Mouse (Mus musculus): Measurements from ENCODE around the gene Pja2.
"Not testable (repeated sequence)": the region's sequence is repeated elsewhere in the genome, so short reads cannot be mapped to it uniquely, and the experiment has no call there.

The Pja2 gene

DNA sequence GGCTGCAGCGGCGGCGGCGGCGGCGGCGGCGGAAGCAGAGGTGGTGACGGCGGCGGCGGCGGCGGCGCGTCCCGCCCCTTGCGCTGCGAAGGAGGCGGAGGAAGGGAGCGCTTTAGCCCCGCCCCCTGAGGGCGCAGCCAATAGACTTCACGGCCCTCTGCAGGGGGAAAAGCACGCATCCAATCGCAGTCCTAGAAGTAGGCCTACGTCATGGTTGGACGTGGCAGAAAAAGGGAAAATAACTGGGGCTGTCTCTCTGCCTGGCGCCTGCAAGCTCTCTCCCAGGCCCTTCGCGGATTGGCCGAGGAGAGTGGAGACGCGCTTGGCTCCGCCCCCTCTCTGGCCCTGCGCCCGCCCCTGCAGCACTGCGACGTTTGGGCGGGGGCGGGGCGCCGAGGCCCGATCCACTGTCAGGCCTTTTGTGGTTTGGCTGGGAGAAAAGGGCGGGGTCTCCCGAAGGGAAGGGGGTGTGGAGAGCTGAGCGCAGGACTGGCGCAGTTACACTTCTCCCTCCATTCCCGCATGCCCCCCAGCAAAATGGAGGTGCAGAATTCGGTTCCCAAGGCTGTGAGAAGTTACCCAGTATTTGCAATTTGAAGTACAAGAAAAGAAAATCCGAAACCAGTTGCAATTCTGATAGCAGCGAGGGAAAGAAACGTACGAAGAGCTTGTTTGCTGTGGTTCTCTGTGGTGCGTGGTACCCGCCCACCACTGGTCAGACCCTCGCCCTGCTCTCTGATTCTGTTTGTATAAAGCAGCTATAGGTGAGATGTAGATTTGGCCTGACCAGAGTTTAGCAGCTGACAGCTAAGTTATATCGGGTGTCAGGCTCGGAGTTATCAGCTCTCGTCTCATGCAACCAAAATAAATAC is at the start of gene Pja2:
Gene Pja2, minus strand, starts transcription at position 19 of the 872 bp plus-strand sequence.
- DNase-seq (ENCODE audit: extremely low read depth, low read depth, low spot score) = peak; percentile 96

DNA sequence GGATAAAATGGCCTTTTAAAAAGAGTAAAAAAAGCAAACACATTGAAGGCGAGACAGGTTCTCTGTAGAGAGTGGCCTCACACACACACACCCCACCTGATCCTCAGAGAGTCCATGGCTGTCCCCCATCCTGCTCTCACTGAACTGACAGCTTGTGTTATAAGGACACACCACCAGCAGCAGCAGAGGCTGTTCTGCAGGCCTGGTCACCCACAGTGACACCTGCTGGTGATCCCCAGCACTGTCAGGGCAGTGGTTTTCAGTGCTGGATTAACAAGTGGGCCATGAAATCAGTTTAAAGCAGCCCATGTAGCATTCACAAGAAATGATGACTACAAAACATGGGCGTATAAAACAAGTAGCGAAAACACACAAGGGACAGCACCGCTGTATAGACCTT is 43.6 kb upstream of the Pja2 start:
- DNase-seq (ENCODE audit: extremely low read depth, low read depth, low spot score) = no peak

DNA sequence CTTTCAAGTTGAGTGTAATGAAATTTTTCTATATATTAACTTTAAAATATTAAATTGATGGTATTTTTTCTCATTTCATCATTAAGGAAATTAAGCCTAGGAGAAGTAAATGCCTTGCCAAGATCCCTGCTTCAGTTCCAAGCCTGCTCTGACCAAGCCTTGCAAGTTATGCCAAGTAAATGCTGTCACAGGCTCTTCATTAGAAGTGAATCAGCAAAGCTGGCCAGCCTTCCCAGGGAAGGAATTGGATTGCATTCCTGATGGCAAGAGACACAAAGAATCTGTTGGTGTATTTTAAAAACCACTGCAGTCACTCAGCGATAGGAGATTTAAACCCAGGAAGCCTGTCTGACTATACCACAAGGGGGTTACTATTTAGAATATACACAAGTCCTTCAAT is 32.0 kb upstream of the Pja2 start:
- DNase-seq (ENCODE audit: extremely low read depth, low read depth, low spot score) = peak; percentile 50

DNA sequence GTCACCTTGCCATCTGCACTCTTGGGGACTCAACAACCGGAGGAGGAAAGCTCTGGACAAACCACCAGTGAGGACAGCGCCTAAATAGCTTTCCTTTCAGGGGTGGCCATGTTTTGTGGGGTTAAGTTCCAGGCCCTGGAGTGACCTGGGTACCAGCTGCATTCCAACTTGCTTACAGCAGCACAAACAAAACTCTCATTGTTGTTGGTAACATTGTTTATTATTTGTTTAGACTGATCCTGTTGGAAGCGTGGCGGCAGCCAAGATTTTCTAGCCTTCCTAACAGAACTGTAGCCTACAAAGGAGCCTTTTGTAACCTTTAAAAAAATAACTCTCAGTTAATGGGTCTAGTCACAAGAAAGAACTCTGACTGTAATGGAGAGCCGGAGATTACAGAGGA is 30.9 kb upstream of the Pja2 start:
- no peak for DNase-seq (ENCODE audit: extremely low read depth, low read depth, low spot score)

DNA sequence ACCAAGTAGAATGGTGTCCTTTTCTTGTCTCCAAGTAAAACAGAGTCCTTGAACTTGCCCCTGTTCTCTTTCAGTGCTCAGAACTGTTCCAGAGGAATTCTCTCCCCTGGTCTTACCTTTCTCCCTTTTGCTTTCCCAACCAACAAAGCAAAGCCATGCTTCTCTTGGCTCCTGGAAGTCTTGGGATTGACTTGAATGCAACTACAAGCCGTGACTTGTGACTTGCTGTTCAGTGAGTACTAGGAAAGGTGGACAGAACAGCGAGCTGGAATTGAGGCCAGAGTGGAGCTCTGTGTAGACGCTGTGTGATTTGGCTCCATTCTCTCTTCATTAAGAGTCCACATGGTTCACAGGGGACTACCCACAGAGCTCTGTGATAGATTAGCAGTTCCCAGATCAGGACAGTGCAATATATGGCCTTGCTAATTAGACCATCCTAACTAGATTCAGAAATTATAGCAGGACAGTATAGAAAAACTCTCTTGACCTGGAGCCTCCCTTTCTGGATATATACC is 30.3 kb upstream of the Pja2 start:
- DNase-seq (ENCODE audit: extremely low read depth, low read depth, low spot score) = peak; percentile 67

DNA sequence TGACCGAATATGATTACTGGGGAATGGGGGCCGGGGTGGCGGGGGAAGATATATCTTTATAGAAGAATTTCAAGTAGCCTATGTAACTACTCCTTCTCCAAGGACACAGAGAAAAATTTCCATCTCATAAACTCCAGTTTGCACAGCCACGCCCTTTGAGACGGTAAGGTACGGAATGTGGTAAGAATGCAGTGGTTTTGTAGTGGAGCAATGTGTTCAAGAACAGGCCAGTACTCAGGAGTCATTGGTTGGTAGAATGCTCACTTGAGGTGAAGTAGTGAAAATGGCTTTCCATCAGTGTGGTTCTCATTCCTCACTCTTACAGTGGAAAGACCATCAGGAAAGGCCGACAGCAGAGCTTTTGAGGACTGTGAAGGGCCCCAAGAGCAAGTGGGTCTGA is 22.2 kb upstream of the Pja2 start:
- no peak for DNase-seq (ENCODE audit: extremely low read depth, low read depth, low spot score)

DNA sequence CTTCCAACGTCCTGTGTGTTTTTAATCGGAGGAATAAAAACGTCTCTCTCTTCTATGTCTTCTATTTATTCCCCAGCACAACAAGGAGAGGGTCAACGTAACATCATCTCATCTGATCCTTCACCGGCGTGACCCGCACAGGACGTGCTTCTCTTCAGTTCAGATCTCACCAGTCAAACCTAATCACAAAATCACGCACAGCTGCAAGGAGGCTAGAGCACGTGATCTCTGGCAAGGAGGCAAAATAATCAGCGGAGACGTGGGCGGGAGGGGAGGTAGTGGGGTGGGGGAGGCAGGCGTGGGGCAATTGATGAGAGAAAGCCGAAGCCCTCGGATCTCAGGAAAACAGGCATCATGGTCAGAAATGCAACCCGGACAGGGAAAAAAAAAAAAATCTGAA is 14.4 kb upstream of the Pja2 start:
- no peak for DNase-seq (ENCODE audit: extremely low read depth, low read depth, low spot score)

DNA sequence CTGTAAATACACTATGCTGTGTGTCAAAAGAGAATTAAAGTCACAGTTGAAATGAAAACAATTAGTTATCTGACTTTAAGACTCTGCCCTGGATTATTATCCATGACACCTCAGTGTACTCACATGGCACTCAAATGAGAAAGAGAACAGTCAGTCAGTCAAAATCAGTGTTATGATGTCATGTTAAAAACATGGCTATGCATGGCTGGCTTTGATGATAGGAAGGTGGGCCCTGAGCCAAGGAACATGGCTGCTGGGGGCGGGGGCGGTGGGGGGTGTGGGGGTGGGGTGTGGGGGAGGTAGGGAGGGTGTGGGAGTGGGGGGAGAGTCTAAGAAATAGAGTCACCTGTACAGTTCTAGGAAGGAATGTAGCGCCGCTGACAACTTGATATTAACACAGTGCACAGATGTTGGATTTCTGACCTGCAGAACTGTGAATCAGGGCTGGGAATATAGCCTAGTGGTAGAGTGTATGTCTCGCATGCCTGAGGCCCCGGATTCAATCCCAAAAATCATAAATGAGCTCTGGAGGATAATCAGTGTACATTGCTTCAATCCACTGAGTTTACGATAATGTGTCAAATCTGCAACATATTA is 13.0 kb upstream of the Pja2 start:
- no peak for DNase-seq (ENCODE audit: extremely low read depth, low read depth, low spot score)

DNA sequence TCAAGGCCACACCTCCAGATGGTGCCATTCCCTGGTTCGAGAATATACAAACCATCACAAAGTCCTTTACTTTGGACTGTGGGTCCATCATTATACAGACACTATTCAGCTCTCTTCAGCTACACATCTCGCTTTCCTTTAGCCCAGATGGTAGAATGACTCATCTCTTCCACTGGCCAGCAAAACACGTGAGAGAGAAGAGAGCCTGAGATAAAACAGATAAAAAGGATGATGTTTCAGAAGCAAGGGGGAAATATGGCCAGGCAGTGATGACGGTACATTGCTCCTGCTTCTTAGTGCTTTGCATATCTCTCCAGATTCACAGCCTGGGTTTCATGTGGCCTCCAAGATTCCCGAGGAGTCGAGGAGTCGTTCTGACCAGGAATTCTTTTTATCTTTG is 10.0 kb upstream of the Pja2 start:
- no peak for DNase-seq (ENCODE audit: extremely low read depth, low read depth, low spot score)

DNA sequence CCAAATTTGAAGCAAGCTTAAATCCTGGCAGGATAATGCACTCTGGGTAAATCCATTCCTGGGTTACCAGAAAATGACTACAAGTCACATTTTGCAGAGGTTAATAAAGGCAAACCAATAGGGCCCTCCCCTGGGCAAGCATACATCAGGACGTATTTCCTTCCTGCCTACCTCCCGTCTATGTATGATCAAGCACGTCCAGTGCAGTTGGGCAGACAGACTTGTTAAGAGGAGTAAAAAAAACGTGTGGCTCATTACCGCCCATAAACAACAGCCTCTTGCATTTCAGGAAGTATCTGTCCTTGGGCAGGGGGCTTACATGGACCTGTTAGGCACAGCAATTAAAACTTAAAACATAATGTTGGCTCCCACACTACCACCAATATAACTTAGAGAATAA is 8.0 kb upstream of the Pja2 start:
- no peak for DNase-seq (ENCODE audit: extremely low read depth, low read depth, low spot score)

DNA sequence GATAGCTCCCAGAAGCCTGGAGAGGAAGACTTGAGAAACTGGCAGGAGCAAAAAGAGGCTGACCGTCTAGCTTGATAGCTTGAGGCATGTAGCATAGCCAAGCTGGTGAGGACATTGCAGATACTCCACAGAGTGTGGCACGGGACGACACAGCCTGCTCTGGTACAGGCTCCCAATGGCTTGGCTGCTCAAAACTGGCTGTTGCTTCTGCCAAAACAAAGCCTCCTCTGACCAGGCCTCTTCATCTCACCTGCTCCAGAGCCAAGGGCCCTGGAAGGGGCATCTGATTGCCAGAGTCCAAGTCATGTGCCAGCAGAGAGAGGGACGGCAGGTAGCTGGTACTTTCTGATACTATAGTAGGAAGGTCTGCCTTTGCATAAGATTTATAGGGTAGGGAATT is 5.5 kb upstream of the Pja2 start:
- no peak for DNase-seq (ENCODE audit: extremely low read depth, low read depth, low spot score)

DNA sequence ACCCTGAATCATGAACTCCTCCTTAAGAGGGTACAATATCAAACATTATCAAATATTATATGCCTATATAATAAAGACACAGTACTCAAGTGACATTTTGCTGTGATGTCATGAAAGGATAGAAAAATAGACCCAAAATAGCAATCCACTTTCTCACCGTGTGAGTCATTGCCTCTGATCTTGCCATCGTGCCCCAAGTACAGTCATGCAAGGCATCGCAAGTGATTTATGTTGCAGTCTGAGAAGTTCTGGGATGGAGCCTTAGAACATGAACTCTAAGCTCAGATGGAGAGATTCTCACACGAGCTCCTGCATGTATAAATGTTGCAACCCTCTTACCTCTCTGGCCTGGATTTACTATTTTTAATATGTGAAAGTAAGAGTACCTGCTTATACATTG is 2.2 kb upstream of the Pja2 start:
- no peak for DNase-seq (ENCODE audit: extremely low read depth, low read depth, low spot score)

DNA sequence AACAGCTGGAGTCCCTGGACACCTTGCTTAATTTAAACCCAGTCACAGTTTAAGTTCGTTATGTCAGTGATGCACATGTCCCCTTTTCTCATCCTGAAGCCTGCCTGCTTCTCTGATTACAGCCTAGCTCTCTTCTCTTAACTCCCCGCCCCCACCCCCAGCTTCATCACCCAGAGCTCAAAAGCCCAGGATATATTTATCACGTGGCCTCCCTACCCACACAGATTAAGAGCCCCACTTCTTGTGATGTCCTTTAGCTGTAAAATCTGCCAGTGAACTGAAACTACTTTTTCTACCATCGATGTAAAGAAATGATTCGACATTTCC is 1.0 kb upstream of the Pja2 start:
- no peak for DNase-seq (ENCODE audit: extremely low read depth, low read depth, low spot score)

DNA sequence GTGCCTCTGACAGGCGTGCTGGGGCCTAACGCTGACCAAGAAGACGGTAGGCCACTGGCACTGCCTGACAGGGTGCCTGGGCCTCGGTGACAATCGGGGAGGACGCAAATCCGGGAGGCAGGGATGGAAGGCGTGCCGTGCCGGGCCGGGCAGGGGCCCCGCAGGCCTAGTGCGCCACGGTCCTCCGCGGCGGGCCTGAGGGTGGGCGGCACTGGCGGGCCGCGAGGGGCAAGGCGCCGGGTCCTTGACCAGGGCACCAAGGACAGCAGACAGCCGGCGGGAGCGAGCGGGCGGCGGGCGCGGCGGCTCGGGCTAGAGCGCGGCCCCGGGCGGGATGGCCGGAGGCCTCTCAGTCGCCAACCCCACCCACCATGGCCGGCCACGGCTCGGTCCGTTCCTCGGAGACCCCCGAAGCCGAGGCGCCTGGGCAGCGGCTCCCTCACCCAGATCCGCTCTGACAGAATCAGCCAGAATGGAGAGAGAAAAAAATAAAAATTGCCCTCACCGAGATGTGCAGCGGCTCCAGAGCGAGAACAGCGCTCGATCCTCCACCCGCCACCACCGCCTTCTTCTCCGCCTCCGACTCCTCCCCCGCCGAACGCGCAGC is 322 bp downstream of the Pja2 start:
- DNase-seq (ENCODE audit: extremely low read depth, low read depth, low spot score) = no peak

DNA sequence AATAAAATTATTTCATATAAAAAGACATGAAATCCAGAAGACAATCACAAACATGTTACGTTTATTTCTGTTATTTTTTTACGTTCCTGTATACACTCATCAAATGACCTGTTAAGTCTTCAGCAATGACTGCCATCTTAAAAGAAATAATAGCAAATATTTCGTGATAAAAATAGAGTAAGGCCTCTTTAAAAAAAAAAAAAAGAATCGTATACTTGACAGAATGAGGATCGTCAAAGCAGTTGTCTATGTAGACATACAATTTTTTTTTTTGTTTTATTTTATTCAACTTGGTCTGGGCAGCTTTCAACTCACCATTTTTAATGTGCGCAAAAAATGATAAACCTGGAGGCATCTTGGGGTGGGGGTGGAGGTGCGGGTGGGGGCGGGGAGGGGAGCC is 831 bp downstream of the Pja2 start:
- DNase-seq (ENCODE audit: extremely low read depth, low read depth, low spot score) = no peak

DNA sequence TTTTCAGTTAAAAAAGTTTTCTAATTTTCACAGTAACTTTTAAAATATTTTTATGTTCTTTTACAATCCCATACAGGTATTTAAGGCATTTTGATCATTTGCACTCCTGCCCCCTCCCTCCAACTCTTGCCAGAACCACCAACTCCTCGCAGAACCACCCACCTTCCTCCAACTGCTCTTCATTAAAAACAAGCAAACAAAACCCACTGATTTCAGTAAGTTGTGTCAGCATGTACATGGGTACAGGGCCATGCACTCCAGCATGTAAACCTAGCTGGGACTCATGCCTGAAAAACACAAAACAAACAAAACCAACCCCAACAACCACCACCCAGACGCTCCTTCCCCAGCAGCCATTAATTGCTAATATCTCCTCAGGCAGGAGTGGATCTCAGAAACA is 7.2 kb downstream of the Pja2 start:
- DNase-seq (ENCODE audit: extremely low read depth, low read depth, low spot score) = no peak

DNA sequence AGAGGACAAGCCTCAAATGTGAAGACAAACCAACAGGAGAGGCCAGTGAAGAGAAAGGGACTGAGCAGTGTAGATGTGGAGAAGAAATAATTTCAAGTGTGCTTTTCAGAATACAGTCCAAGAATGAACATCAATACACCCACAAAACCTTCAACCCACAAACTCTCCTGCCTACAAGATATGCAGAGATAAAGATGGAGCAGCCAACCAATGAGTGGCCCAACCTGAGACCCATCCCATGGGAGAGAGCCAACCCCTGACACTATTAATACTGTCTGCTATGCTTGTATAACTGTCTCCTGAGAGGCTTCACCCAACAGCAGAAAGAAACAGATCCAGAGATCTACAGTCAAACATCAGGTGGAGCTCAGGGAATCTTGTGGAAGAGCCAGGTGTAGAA is 16.3 kb downstream of the Pja2 start:
- DNase-seq (ENCODE audit: extremely low read depth, low read depth, low spot score) = no peak

DNA sequence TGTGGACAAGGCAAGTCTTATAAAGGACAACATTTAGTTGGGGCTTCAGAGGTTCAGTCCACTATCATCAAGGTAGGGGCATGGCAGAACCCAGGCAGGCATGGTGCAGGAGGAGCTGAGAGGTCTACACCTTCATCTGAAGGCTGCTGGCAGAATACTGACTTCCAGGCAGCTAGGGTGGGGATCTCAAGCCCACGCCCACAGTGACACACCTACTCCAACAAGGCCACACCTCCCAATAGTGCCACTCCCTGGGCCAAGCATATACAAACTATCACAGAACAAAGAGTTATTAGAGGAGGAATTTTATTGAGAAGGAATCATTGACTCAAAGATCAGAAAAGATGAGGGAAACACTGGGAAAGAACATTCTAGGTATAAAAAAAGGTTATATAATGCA is 17.2 kb downstream of the Pja2 start:
- DNase-seq (ENCODE audit: extremely low read depth, low read depth, low spot score) = not testable (repeated sequence)

DNA sequence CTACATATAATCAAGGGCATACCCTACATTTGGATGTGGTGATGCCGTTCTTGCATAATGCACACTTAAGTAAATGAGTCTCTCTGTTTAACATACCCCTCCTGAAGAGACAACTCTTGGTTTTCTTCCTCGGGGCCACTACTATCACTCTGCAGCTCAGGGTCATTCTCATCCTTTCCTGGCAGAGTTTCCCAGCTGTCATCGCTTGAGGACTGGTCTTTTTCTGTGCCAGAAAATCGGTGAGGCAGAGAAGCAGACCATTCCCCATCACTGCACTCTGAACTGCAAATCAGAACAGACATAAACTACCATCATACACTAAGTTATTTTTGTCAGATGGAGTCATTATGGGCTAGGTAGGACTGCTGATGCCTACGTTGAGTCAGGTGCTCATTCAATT is 34.1 kb downstream of the Pja2 start:
- DNase-seq (ENCODE audit: extremely low read depth, low read depth, low spot score) = no peak

DNA sequence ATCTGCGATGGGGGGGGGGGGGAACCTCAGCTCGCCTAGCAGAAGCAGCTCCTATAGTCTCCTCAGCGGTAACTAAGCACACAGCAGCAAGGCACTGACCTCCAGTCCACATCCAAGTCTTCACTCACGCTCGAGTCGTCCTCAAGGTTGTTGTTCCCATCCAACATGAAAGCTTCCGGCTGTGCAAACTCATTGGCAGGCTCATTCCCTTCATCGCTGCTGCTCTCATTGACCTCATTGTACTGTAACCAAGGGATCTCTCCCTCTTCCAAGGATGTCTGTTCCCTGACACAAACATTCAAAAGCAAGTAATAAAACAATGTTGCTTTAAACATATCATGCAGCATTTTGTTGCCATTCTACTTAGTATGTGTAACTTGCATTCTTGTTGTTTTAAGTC is 39.0 kb downstream of the Pja2 start:
- no peak for DNase-seq (ENCODE audit: extremely low read depth, low read depth, low spot score)

DNA sequence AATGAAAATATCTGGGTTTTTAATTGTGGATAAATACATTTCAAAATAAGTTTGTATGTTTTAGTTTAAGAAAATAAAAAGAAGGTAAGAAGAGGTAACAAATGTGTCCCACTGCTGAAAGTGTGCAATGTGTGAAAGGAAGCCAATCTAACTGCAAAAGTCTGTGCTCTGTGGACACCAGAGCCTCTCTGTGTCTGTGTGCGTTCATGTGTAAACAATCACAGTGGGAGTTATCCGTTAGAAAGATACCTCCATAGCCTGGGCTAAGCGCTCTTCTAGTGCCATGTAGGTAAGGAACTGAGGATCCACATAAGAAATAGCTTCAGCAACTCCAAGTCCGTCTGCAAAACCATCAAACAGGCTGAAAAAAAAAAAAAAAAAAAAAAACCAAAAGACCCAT is 42.0 kb downstream of the Pja2 start:
- no peak for DNase-seq (ENCODE audit: extremely low read depth, low read depth, low spot score)

DNA sequence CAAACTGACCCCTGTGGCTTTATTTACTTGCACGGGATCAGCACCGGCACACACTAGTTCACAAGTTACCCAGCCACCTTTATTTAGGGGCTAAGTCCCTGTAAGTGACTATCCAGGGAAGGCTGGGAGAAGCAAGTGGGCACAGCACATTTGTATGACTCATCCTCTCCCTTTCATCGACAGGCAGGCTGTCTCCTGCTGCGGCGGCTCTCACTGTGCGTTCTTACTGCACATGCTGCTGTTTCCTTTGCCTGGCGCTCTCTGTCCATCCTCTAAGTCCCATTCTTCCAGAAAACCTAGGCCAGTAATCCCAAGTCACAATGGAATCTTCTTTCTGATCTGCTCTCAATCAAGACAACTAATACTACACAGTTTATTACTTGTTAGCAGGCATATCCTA is 43.7 kb downstream of the Pja2 start:
- no peak for DNase-seq (ENCODE audit: extremely low read depth, low read depth, low spot score)
